Mouse (Mus musculus) thymus, adult 2 months (tissue): ENCODE measurements around the gene Olfr1295. TPM values are rescaled to one million over a fixed set of nuclear protein-coding genes. Genes with fewer than 3 reads are reported as not detected.

Experiments used
- DNase-seq: peaks from one replicate; pipeline ENCODE4 v3.0.0; 2021
- H3K27ac ChIP-seq: fragments of 200-500 bp; 2 replicates; pipeline ENCODE4 v1.5.1; 2012; ENCODE audit warnings: low read length, control low read depth; ENCODE audit not compliant: control insufficient read depth, insufficient read depth
- H3K27me3 ChIP-seq: fragments of 200-500 bp; 2 replicates; pipeline ENCODE4 v1.6.1; 2012; ENCODE audit warnings: mild to moderate bottlenecking, low read length, moderate library complexity, mixed read lengths; ENCODE audit not compliant: control insufficient read depth, insufficient read depth
- H3K36me3 ChIP-seq: fragments of 200-500 bp; 2 replicates; pipeline ENCODE4 v1.6.1; 2012; ENCODE audit warnings: mild to moderate bottlenecking, low read length, moderate library complexity; ENCODE audit not compliant: control insufficient read depth, insufficient read depth
- H3K4me1 ChIP-seq: fragments of 200-500 bp; replicated peaks from 2 replicates; pipeline ENCODE4 v1.6.1; 2012; ENCODE audit warnings: low read length; ENCODE audit not compliant: control insufficient read depth, insufficient read depth
- H3K4me3 ChIP-seq: fragments of 200-500 bp; 2 replicates; pipeline ENCODE4 v1.5.1; 2012; ENCODE audit warnings: mild to moderate bottlenecking, low read length, control low read depth, moderate library complexity; ENCODE audit not compliant: control insufficient read depth, insufficient read depth
- CTCF ChIP-seq: fragments of 200-500 bp; IDR thresholded peaks from 2 replicates; pipeline ENCODE4 v1.5.1; 2012; ENCODE audit warnings: mild to moderate bottlenecking, control low read depth, low read length, moderate library complexity, borderline replicate concordance; ENCODE audit not compliant: control insufficient read depth, poor library complexity, insufficient read depth; ENCODE audit errors: extremely low read depth
- POLR2A ChIP-seq: fragments of 200-500 bp; IDR thresholded peaks from 2 replicates; pipeline ENCODE4 v1.6.1; 2012; ENCODE audit warnings: mild to moderate bottlenecking, low read length, control low read depth, moderate library complexity; ENCODE audit not compliant: control insufficient read depth, poor library complexity, insufficient read depth; ENCODE audit errors: extremely low read depth
- WGBS: fragments of 180-500 bp; shearing (Covaris S2); methylation state at CpG from one replicate; pipeline ENCODE4 v1.1.7; 2018; 5-methylcytosine and 5-hydroxymethylcytosine counted together
- polyA plus RNA-seq: library from polyadenylated mRNA; depleted of rRNA; stranded (reverse); fragments of >200 nt; gene quantifications from 2 replicates; pipeline ENCODE4 v1.2.3, GENCODE M21; 2012; rRNA removed

Gene Olfr1295
- polyA plus RNA-seq = not detected in 2 replicates

DNA sequence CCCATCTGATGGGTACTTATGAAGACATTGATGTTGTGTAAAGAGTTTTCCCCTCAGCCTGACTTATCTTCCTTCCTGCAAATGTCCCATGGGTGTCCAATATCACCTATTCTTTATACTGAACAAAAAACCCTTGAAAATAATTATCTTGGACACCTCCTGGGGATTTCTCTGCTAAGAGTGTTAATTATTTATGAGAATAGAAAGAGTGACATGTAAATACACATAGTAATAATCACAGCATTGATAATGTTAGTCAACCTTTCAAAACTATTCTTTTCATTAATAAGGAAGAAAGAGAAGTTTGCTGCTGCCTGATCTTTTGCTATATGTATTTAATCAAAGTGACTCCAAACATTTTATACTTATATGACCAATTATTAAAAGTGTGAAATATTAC, at the start of gene Olfr1295:
Gene Olfr1295, minus strand, starts transcription at position 101 of the 400 bp plus-strand sequence.
- Histone ChIP-seq H3K36me3 (no peaks in the 10 kb centered on the region), H3K4me3 (no peak within 1 kb of the TSS), H3K4me1 (no peaks in the 10 kb centered on the region), H3K27ac (no peak within 1 kb of the TSS), H3K27me3 (no peaks in the 10 kb centered on the region)
- TF ChIP-seq CTCF (no peak), POLR2A (no peak)
- no peak for DNase-seq

DNA sequence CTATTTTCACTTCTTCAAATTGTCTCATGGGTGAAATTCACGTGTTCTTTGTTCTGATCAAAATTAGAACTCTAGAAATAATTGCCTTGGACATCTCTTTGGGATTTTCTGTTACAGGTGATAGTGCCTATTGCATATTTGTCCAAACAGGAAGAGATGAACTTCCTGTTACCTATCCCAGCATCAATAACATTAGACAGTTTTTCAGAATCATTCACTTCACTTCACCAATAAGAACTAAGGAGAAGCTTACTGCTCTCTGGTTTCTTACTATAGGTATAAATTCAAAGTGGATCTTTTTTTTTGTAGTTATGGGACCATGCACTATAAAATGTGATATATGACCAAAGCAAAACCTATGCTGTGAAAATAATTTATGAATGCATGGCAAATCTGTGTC, 29.3 kb downstream of the Olfr1295 start, which contains the start of gene Olfr1294:
Gene Olfr1294, minus strand, starts transcription at position 101 of the 400 bp plus-strand sequence.
- Histone ChIP-seq H3K4me3 (no peak within 1 kb of the TSS), H3K4me1 (no peaks in the 10 kb centered on the region), H3K27me3 (no peaks in the 10 kb centered on the region), H3K27ac (no peak within 1 kb of the TSS), H3K36me3 (no peaks in the 10 kb centered on the region)
- 44% methylated on average over 1 of the region's 1 CpGs for WGBS
- no peak for DNase-seq
- TF ChIP-seq POLR2A (no peak), CTCF (no peak)

DNA sequence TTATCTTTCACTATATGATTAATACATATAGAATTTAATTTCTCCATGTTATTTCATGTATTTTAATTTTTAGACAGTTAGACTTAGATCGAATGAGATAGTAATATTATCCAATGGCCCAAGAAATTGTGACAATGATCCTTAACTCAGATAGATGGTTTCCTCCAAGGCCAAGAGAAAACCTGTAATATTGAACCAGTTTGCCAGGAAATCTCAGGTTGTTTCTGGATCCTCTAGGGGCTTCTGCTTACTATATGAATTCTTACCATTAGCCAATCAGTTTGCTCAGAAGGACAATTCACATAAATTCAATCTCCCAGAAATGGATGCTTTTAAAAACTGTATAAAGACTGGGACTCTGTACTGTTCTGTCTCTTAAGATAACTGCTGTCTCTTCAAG, 44.6 kb downstream of the Olfr1295 start, which contains the start of gene Olfr1293-ps:
Gene Olfr1293-ps, plus strand, starts transcription at position 301 of the 400 bp plus-strand sequence.
- H3K27me3 ChIP-seq = no peaks in the 10 kb centered on the region
- no peaks in the 10 kb centered on the region for H3K4me1 ChIP-seq
- no peaks in the 10 kb centered on the region for H3K36me3 ChIP-seq
- no peak within 1 kb of the TSS for H3K4me3 ChIP-seq
- no peak for TF ChIP-seq POLR2A
- no peak for TF ChIP-seq CTCF
- no peak within 1 kb of the TSS for H3K27ac ChIP-seq
- no peak for DNase-seq
- WGBS = 91% methylated on average over 1 of the region's 1 CpGs

DNA sequence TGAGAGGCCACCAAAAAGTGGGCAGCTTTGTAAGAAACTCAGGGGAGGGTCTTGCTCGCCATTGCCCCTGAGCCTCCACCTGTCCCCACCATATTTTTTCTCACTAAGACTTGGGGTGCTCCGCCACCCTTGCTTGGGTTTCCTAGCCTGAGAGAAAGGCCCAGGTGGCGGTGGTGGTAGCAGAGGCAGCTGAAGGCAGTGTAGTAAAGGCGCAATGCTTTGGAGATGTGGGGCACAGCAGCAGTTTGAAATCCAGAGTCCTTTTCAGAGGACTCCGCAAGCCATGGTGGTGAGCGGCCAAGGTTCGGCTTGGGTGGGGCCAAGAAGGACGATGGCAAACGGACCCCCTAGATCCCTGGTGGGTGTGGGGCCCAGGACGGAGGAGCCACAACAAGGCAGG, 52.0 kb downstream of the Olfr1295 start:
- no peak overlapping the region for H3K27ac ChIP-seq
- no peak overlapping the region for H3K4me3 ChIP-seq
- DNase-seq = no peak
- TF ChIP-seq CTCF (no peak), POLR2A (no peak)
- H3K4me1 ChIP-seq = no peaks in the 10 kb centered on the region
- H3K36me3 ChIP-seq = no peaks in the 10 kb centered on the region
- WGBS = 93% methylated on average over 10 of the region's 10 CpGs
- H3K27me3 ChIP-seq = no peaks in the 10 kb centered on the region

Other genes starting within 250 kb of the Olfr1295 start
- gene Olfr1281, start 243.2 kb downstream of the Olfr1295 start, polyA plus RNA-seq = not detected in 2 replicates
- not detected in 2 replicates for gene Olfr1282, start 233.6 kb downstream of the Olfr1295 start, polyA plus RNA-seq
- gene Olfr1283, start 202.9 kb downstream of the Olfr1295 start, polyA plus RNA-seq = not detected in 2 replicates
- not detected in 2 replicates for gene Olfr1284, start 194.2 kb downstream of the Olfr1295 start, polyA plus RNA-seq
- not detected in 2 replicates for gene Olfr1286, start 146.6 kb downstream of the Olfr1295 start, polyA plus RNA-seq
- gene Olfr1287, start 120.5 kb downstream of the Olfr1295 start, polyA plus RNA-seq = not detected in 2 replicates
- not detected in 2 replicates for gene Olfr1288, start 95.6 kb downstream of the Olfr1295 start, polyA plus RNA-seq
- not detected in 2 replicates for gene Olfr1289, start 88.9 kb downstream of the Olfr1295 start, polyA plus RNA-seq
- gene Olfr1290, start 75.9 kb downstream of the Olfr1295 start, polyA plus RNA-seq = not detected in 2 replicates
- gene Olfr1291-ps1, start 72.5 kb downstream of the Olfr1295 start, polyA plus RNA-seq = not detected in 2 replicates
- not detected in 2 replicates for gene Olfr1293-ps, start 44.5 kb downstream of the Olfr1295 start, polyA plus RNA-seq
- gene Olfr1294, start 29.4 kb downstream of the Olfr1295 start, polyA plus RNA-seq = not detected in 2 replicates
- not detected in 2 replicates for gene Olfr1297, start 56.8 kb upstream of the Olfr1295 start, polyA plus RNA-seq
- gene Olfr1298, start 79.5 kb upstream of the Olfr1295 start, polyA plus RNA-seq = not detected in 2 replicates
- not detected in 2 replicates for gene Olfr1299, start 91.7 kb upstream of the Olfr1295 start, polyA plus RNA-seq
- gene Olfr1301, start 181.3 kb upstream of the Olfr1295 start, polyA plus RNA-seq = not detected in 2 replicates
- not detected in 2 replicates for gene Olfr1302, start 207.7 kb upstream of the Olfr1295 start, polyA plus RNA-seq